Mouse (Mus musculus): ENCODE results near the gene Wdfy4.

DNA sequence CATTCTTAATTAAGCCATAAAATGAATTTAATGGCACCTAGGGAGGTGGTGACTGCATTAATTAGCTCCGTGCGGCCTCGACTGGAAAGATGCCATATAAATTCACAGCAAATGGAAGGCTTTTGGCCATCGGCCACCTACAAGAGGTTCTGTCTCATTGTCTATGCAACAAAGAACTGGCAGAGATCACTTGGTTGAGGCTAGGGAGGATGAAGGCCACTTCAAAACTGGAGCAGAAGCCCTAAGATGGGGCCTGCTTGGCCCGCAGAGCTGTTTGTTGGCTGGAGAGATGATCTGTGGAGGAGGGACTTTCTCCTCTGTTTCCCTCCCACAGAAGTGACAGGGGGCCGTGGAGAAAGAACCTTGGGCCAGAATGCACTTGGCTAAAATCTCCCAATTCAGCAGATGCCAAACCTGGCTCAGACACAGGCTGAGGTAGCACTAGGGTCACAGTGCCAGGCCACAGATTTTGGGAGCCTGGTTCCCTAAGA lies 103.9 kb downstream of the Wdfy4 start:
- no peak for TF ChIP-seq CTCF (IDR thresholded peaks at IDR 0.05; ENCODE audit: extremely low read depth, insufficient read depth, low read length)
- TF ChIP-seq POLR2A (IDR thresholded peaks at IDR 0.05; ENCODE audit: extremely low read depth, insufficient read depth, low read length): no peak

Measured in cortical plate, adult 2 months (tissue).